Mouse (Mus musculus): ENCODE measurements around the gene Pam.

- no peak for TF ChIP-seq CTCF (IDR thresholded peaks at IDR 0.05; ENCODE audit: low read depth)
- no peak for TF ChIP-seq EP300 (optimal IDR thresholded peaks at IDR 0.05)
Observed at GRCm38 (mm10) chr1:97759841-97760240, 335.6 kb downstream of the Pam start.

Data from stomach, postnatal 0 days (tissue).